In the genomic region with DNA sequence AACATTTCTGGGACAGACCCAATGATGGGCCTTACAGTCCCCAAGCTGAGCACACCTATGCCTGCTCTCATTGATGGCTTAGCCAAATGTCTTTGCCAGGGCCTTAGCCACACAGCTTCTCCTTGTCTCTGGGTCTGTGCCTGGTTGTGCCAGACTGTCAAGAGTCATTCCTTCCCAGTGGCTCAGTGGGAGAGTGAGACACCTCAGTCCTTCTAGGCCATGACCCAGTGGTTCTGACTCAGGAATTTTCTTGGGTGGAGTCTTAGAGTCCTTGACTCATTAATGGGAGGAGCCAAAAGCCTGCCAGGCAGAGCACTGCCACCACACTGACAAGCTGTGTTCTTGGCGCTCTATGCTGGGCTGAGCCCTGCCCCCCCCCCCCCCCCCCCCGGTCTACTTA, we compare ENCODE assay signal across 12 mouse cellular contexts.
DNase-seq lines count a peak whose midpoint lies in the region; ATAC-seq and TF ChIP-seq lines count a peak whose summit lies in the region.
"Had no signal": no experiment of that assay in that cellular context is flagged by ENCODE, and none has a peak within 500 bp of the region (broad histone marks: within the 10 kb centered on the region; RNA-seq: fewer than 3 reads in every experiment).

No protein-coding gene starts in this region.

- no peaks in the 10 kb centered on the region for H3K79me3 ChIP-seq in C2C12 (ENCODE audit: low read depth)

- H3K79me2 ChIP-seq in C2C12 (ENCODE audit: control insufficient read depth, insufficient read depth): no peaks in the 10 kb centered on the region

- H3K27me3 ChIP-seq in heart, embryonic 16.5 days (ENCODE audit: control insufficient read depth, insufficient read depth, low read length): no peaks in the 10 kb centered on the region
- H3K27me3 ChIP-seq in C2C12 (ENCODE audit: control insufficient read depth, insufficient read depth, insufficient read length): no peaks in the 10 kb centered on the region
- no peaks in the 10 kb centered on the region for H3K27me3 ChIP-seq in intestine, embryonic 16.5 days (replicated peaks; ENCODE audit: control insufficient read depth, insufficient read depth, low read length)

- H3K27ac ChIP-seq in heart, embryonic 16.5 days (ENCODE audit: low read length): no peak overlapping the region
- no peak overlapping the region for H3K27ac ChIP-seq in intestine, embryonic 16.5 days (ENCODE audit: low read length)
- H3K27ac ChIP-seq: macrophage had no signal

- TF ChIP-seq CTCF in C2C12 (IDR thresholded peaks at IDR 0.05; ENCODE audit: control insufficient read depth, insufficient read depth, insufficient read length): no peak

- H3K4me1 ChIP-seq in heart, embryonic 16.5 days (ENCODE audit: control insufficient read depth, insufficient read depth, low read length): no peaks in the 10 kb centered on the region
- no peaks in the 10 kb centered on the region for H3K4me1 ChIP-seq in intestine, embryonic 16.5 days (ENCODE audit: control insufficient read depth, insufficient read depth, low read length)

- H3K4me3 ChIP-seq in heart, embryonic 16.5 days (ENCODE audit: low read length): no peak overlapping the region
- H3K4me3 ChIP-seq in C2C12 (ENCODE audit: insufficient read depth, poor library complexity, severe bottlenecking): no peak overlapping the region
- no peak overlapping the region for H3K4me3 ChIP-seq in intestine, embryonic 16.5 days (ENCODE audit: low read length)

- ATAC-seq in heart, embryonic 16.5 days (replicated peaks; ENCODE audit: extremely low read depth, insufficient read depth, low FRiP score): 0 out of 2 replicates have a peak, but pooled peaks have one; percentile 18
- peak; percentile 28; the same call in 1 of the 2 replicates for ATAC-seq in intestine, embryonic 16.5 days

- H3K4me2 ChIP-seq in heart, embryonic 16.5 days (ENCODE audit: low read depth, low read length): no peak overlapping the region
- H3K4me2 ChIP-seq in intestine, embryonic 16.5 days (ENCODE audit: low read depth, low read length): no peak overlapping the region

- no peak for DNase-seq in heart, postnatal 25 days (ENCODE audit: low spot score)
- peak; percentile 58 for DNase-seq in adrenal gland, postnatal 10 days
- DNase-seq in urinary bladder, adult 2 months (ENCODE audit: low spot score): no peak
- DNase-seq in kidney, postnatal 25 days: no peak
- DNase-seq: kidney, adult 9 months; right cerebral cortex, postnatal 4 days; thymus, postnatal 14 days had no signal

- peaks cover 11% of the 10 kb centered on the region for H3K36me3 ChIP-seq in heart, embryonic 16.5 days (ENCODE audit: control insufficient read depth, insufficient read depth)
- no peaks in the 10 kb centered on the region for H3K36me3 ChIP-seq in C2C12 (ENCODE audit: control insufficient read depth, insufficient read depth)
- H3K36me3 ChIP-seq in intestine, embryonic 16.5 days (ENCODE audit: control insufficient read depth, insufficient read depth, low read length): no peaks in the 10 kb centered on the region

- intact Hi-C loops in heart, postnatal 25 days (cut with DNase I): no loop called here

- H3K9me3 ChIP-seq in heart, embryonic 16.5 days (replicated peaks; ENCODE audit: control insufficient read depth, low read length): no peaks in the 10 kb centered on the region
- H3K9me3 ChIP-seq in intestine, embryonic 16.5 days (ENCODE audit: control insufficient read depth, low read length): no peaks in the 10 kb centered on the region
- H3K9me3 ChIP-seq: G1E had no signal

- no peak overlapping the region for H3K9ac ChIP-seq in heart, embryonic 16.5 days (ENCODE audit: low read length)
- H3K9ac ChIP-seq in intestine, embryonic 16.5 days (ENCODE audit: low read depth, low read length): no peak overlapping the region

- H3ac ChIP-seq in C2C12 (ENCODE audit: control insufficient read depth, insufficient read length, low read depth): no peak overlapping the region

- 91% methylated on average over 1 of the region's 2 CpGs for WGBS in heart, embryonic 16.5 days
- WGBS in intestine, embryonic 16.5 days: 92% methylated on average over 1 of the region's 2 CpGs

TF ChIP-seq in C2C12, 6 proteins besides CTCF, POLR2A, EP300 and RAD21:
- TF ChIP-seq MAX (IDR thresholded peaks at IDR 0.05) (no peak), FOSL1 (IDR thresholded peaks at IDR 0.05; ENCODE audit: insufficient read depth, low read length, poor library complexity, severe bottlenecking) (peak; percentile 16), MYOG (IDR thresholded peaks at IDR 0.05; ENCODE audit: control insufficient read depth, extremely low read depth, insufficient read length) (no peak), MYOD1 (IDR thresholded peaks at IDR 0.05; ENCODE audit: control insufficient read depth, insufficient read length, low read depth) (no peak), USF1 (IDR thresholded peaks at IDR 0.05; ENCODE audit: low read depth) (no peak)
TF ChIP-seq in C2C12: peak in this region for 1.
